Mouse (Mus musculus) small intestine, adult 2 months (tissue): ENCODE measurements around the gene Megf11. TPM values are rescaled to one million over a fixed set of nuclear protein-coding genes. Genes with fewer than 3 reads are reported as not detected.

Source experiments
- H3K27ac ChIP-seq: fragments of 200-500 bp; 2 replicates; pipeline ENCODE4 v1.5.1; 2012; ENCODE audit warnings: low read depth, low read length, control low read depth, inconsistent platforms; ENCODE audit not compliant: insufficient read depth
- H3K27me3 ChIP-seq: fragments of 200-500 bp; 2 replicates; pipeline ENCODE4 v1.6.1; 2012; ENCODE audit warnings: mild to moderate bottlenecking, moderate library complexity, low read length, inconsistent platforms; ENCODE audit not compliant: control insufficient read depth, insufficient read depth
- H3K36me3 ChIP-seq: fragments of 200-500 bp; 2 replicates; pipeline ENCODE4 v1.6.1; 2012; ENCODE audit warnings: mild to moderate bottlenecking, low read length, control low read depth, inconsistent platforms; ENCODE audit not compliant: control insufficient read depth, insufficient read depth
- H3K4me1 ChIP-seq: fragments of 200-500 bp; 2 replicates; pipeline ENCODE4 v1.6.1; 2012; ENCODE audit warnings: low read length, inconsistent platforms, mixed read lengths; ENCODE audit not compliant: control insufficient read depth, insufficient read depth, insufficient read length
- H3K4me3 ChIP-seq: fragments of 200-500 bp; 2 replicates; pipeline ENCODE4 v1.5.1; 2012; ENCODE audit warnings: low read depth, mild to moderate bottlenecking, control low read depth, inconsistent platforms, low read length, moderate library complexity
- CTCF ChIP-seq: fragments of 200-500 bp; IDR thresholded peaks from 2 replicates; pipeline ENCODE4 v1.5.1; 2012; ENCODE audit warnings: low read depth, mild to moderate bottlenecking, control low read depth, inconsistent platforms, low read length, moderate library complexity, mixed read lengths; ENCODE audit not compliant: insufficient replicate concordance, insufficient read length; ENCODE audit errors: extremely low read depth
- POLR2A ChIP-seq: fragments of 200-500 bp; IDR thresholded peaks from 2 replicates; pipeline ENCODE4 v1.6.1; 2012; ENCODE audit warnings: low read depth, mild to moderate bottlenecking, control low read depth, inconsistent platforms, low read length, moderate library complexity
- WGBS: fragments of 180-500 bp; shearing (Covaris S2); methylation state at CpG from one replicate; pipeline ENCODE4 v1.1.7; 2018; 5-methylcytosine and 5-hydroxymethylcytosine counted together
- polyA plus RNA-seq: library from polyadenylated mRNA; depleted of rRNA; stranded (reverse); fragments of >200 nt; gene quantifications from 2 replicates; pipeline ENCODE4 v1.2.3, GENCODE M21; 2012

Gene Megf11
- polyA plus RNA-seq, 1 experiment = 0.10 TPM

DNA sequence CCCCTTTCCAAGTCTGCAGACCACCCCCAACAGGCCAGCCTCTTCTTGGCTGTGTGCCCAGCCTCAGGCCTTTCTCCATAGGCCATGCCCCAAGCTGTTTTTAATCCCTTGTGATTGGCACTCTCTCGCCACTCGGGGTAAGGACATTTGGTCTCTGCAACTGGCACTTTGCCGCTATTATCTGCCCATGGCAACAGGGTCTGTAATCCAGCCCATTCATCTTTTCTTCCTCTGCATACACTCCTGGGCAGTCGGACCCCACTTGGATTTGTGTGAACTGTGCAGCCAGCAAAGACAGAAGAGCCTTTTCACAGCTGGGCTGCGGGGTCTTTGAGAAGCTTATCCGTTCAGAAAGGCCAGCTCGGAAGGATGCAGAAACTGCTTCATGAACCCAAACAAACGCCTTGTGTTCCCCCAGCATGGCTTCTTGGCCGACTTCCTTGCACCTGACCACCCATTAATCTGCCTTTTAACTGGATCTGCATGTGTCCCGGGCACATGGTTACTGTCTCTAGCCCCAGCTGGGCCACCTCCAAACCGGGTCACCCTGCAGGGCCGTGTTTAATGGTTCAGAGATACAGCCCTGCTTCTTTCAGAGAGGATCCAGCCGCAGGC lies 220.4 kb downstream of the Megf11 start:
- WGBS = 80% methylated on average over 13 of the region's 13 CpGs
- Histone ChIP-seq H3K4me3 (no peak overlapping the region), H3K27me3 (no peaks in the 10 kb centered on the region), H3K4me1 (peaks cover 2% of the 10 kb centered on the region; the same call in 1 of the 2 replicates), H3K36me3 (no peaks in the 10 kb centered on the region), H3K27ac (no peak overlapping the region)
- TF ChIP-seq POLR2A = no peak
- TF ChIP-seq CTCF = no peak

DNA sequence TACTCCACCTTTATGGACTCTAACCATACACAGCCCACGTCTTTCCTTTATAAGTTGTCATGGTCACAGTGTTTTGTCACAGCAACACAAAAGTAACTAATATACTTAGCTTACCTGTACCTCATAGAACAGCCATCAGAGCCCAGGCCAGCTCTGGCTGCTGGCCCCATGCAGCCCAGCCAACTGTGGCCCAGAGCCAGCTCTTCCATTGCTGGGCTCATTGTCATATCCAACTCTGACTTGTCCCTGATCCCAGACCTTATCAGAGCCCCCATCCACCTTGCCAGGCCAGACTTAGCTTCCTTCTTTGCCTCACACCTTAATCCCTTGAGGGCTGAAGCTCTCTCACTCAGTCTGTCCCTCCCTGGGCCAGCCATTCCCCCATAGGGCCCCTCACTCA lies 221.6 kb downstream of the Megf11 start:
- Histone ChIP-seq H3K4me1 (peaks cover 2% of the 10 kb centered on the region; the same call in 1 of the 2 replicates), H3K4me3 (no peak overlapping the region), H3K27me3 (no peaks in the 10 kb centered on the region), H3K36me3 (no peaks in the 10 kb centered on the region), H3K27ac (no peak overlapping the region)
- 88% methylated on average over 1 of the region's 1 CpGs for WGBS
- TF ChIP-seq CTCF = no peak
- no peak for TF ChIP-seq POLR2A

DNA sequence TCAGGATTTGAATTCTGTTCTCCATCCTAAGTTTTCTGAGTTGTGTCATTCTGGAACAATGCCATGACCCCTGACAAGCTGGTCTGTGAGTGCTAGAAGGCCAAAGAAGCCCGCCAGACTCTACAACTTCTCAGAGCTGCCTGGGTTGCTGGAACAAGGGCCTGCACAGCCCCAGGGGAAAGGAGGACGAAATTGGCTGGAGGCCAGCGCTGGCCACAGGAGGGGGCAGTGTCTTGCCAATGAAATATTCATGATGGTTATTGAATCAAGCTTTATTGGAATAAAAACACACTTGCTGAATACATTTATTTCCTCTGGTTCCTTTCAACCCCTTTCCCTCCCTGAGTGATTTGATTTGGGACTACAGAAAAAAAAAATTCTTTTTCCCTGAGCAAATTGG lies 224.1 kb downstream of the Megf11 start:
- 68% methylated on average over 3 of the region's 3 CpGs for WGBS
- Histone ChIP-seq H3K4me1 (no peaks in the 10 kb centered on the region), H3K4me3 (no peak overlapping the region), H3K27me3 (no peaks in the 10 kb centered on the region), H3K27ac (no peak overlapping the region), H3K36me3 (no peaks in the 10 kb centered on the region)
- TF ChIP-seq CTCF = no peak

GRCm38 (mm10) chr9:64612121-64612983 lies 226.9 kb downstream of the Megf11 start:
- H3K27ac ChIP-seq = no peak overlapping the region
- H3K36me3 ChIP-seq = no peaks in the 10 kb centered on the region
- H3K27me3 ChIP-seq = no peaks in the 10 kb centered on the region
- no peaks in the 10 kb centered on the region for H3K4me1 ChIP-seq
- no peak for TF ChIP-seq POLR2A
- TF ChIP-seq CTCF = no peak
- H3K4me3 ChIP-seq = no peak overlapping the region
- WGBS = 44% methylated on average over 7 of the region's 7 CpGs

- H3K4me3 ChIP-seq = no peak overlapping the region
- no peaks in the 10 kb centered on the region for H3K27me3 ChIP-seq
- H3K36me3 ChIP-seq = no peaks in the 10 kb centered on the region
- no peak overlapping the region for H3K27ac ChIP-seq
- no peak for TF ChIP-seq POLR2A
- no peak for TF ChIP-seq CTCF
- 58% methylated on average over 7 of the region's 7 CpGs for WGBS
- H3K4me1 ChIP-seq = no peaks in the 10 kb centered on the region
Observed at GRCm38 (mm10) chr9:64612984-64613649, 227.7 kb downstream of the Megf11 start.

GRCm38 (mm10) chr9:64617413-64617812 lies 232.0 kb downstream of the Megf11 start:
- WGBS = 63% methylated on average over 5 of the region's 5 CpGs
- H3K27me3 ChIP-seq = no peaks in the 10 kb centered on the region
- no peak overlapping the region for H3K27ac ChIP-seq
- H3K4me3 ChIP-seq = no peak overlapping the region
- no peaks in the 10 kb centered on the region for H3K36me3 ChIP-seq
- TF ChIP-seq POLR2A = no peak
- no peak for TF ChIP-seq CTCF
- H3K4me1 ChIP-seq = no peaks in the 10 kb centered on the region; the same call in 1 of the 2 replicates

DNA sequence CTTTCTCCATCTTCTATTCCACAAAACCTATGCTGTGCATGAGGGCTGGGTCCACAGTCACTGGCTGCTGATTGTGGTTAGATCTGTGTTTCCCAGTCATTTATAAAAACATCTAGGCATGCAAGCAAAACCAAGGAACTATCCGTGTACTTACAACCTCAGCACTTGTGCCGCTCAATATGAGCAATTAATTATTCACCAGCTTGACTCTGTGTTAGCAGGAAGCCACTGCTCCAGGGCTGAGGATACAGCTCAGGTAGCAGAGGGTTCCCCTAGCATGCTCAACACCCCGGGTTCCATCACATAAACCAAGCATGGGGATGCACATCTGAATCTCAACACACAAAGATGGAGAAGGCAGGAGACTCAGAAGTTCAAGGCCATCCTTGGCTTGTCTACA lies 233.0 kb downstream of the Megf11 start:
- Histone ChIP-seq H3K36me3 (no peaks in the 10 kb centered on the region), H3K27ac (no peak overlapping the region), H3K4me1 (no peaks in the 10 kb centered on the region; the same call in 1 of the 2 replicates), H3K27me3 (no peaks in the 10 kb centered on the region), H3K4me3 (no peak overlapping the region)
- 23% methylated on average over 3 of the region's 3 CpGs for WGBS
- TF ChIP-seq CTCF = no peak
- TF ChIP-seq POLR2A = no peak
